Mouse (Mus musculus): ENCODE measurements around the gene Etfb. TPM values are rescaled to one million over a fixed set of nuclear protein-coding genes. Genes with fewer than 3 reads are reported as not detected.

The Etfb gene
- total and polyA plus RNA-seq, 3 experiments: 60.1 to 218 (median 92.3) TPM

- ATAC-seq (ENCODE audit: extremely low read depth, insufficient number of reproducible peaks, low FRiP score, poor library complexity, severe bottlenecking) (peak; percentile 35; the same call in 1 of the 2 replicates), DNase-seq (ENCODE audit: low spot score) (peak; percentile 73)
- H3K4me3 ChIP-seq (ENCODE audit: low read depth, low read length): peak overlapping the region; percentile 72
- peaks cover 24% of the 10 kb centered on the region for H3K4me1 ChIP-seq (ENCODE audit: insufficient read depth, low read depth, low read length)
- TF ChIP-seq CTCF (IDR thresholded peaks at IDR 0.05; ENCODE audit: low read depth, low read length): peak; percentile 58
- TF ChIP-seq GATA2 (IDR thresholded peaks at IDR 0.05; ENCODE audit: borderline replicate concordance, low read depth, low read length): no peak
- H3K9me3 ChIP-seq (replicated peaks): no peaks in the 10 kb centered on the region
- H3K27me3 ChIP-seq (ENCODE audit: insufficient read depth, low read length): peaks cover 52% of the 10 kb centered on the region
- H3K36me3 ChIP-seq (replicated peaks): no peaks in the 10 kb centered on the region
These were observed 22.3 kb downstream of the Etfb start for GRCm38 (mm10) chr7:43466099-43466694.

GRCm38 (mm10) chr7:43470373-43470772 is 26.5 kb downstream of the Etfb start:
- TF ChIP-seq GATA1 (IDR thresholded peaks at IDR 0.05; ENCODE audit: borderline replicate concordance, low read length) (no peak), CTCF (IDR thresholded peaks at IDR 0.05; ENCODE audit: low read depth, low read length) (peak; percentile 77)
- no peaks in the 10 kb centered on the region for H3K9me3 ChIP-seq (replicated peaks)
- H3K4me3 ChIP-seq (ENCODE audit: low read depth, low read length): no peak overlapping the region
- H3K36me3 ChIP-seq (replicated peaks): no peaks in the 10 kb centered on the region
- DNase-seq (ENCODE audit: low spot score) (no peak), ATAC-seq (ENCODE audit: extremely low read depth, insufficient number of reproducible peaks, low FRiP score, poor library complexity, severe bottlenecking) (no peak)
- peaks cover 22% of the 10 kb centered on the region for H3K27me3 ChIP-seq (ENCODE audit: insufficient read depth, low read length)
- peaks cover 14% of the 10 kb centered on the region for H3K4me1 ChIP-seq (ENCODE audit: insufficient read depth, low read depth, low read length)

- TF ChIP-seq GATA2 (IDR thresholded peaks at IDR 0.05; ENCODE audit: borderline replicate concordance, low read depth, low read length) (no peak), GATA1 (IDR thresholded peaks at IDR 0.05; ENCODE audit: borderline replicate concordance, low read length) (no peak), CTCF (IDR thresholded peaks at IDR 0.05; ENCODE audit: low read depth, low read length) (no peak), TAL1 (conservative IDR thresholded peaks at IDR 0.05; ENCODE audit: low read depth, low read length) (no peak), POLR2AphosphoS5 (IDR thresholded peaks at IDR 0.05; ENCODE audit: insufficient replicate concordance, low read depth, low read length) (no peak)
- Histone ChIP-seq H3K27me3 (ENCODE audit: insufficient read depth, low read length) (peaks cover 7% of the 10 kb centered on the region; the same call in 1 of the 2 replicates), H3K4me1 (ENCODE audit: insufficient read depth, low read depth, low read length) (no peaks in the 10 kb centered on the region), H3K9me3 (replicated peaks) (no peaks in the 10 kb centered on the region), H3K4me3 (ENCODE audit: low read depth, low read length) (no peak overlapping the region), H3K36me3 (replicated peaks) (no peaks in the 10 kb centered on the region)
- DNase-seq (ENCODE audit: low spot score) (no peak), ATAC-seq (ENCODE audit: extremely low read depth, insufficient number of reproducible peaks, low FRiP score, poor library complexity, severe bottlenecking) (no peak)
These were observed 31.8 kb downstream of the Etfb start for GRCm38 (mm10) chr7:43475706-43476105.

- Histone ChIP-seq H3K4me3 (ENCODE audit: low read depth, low read length) (no peak overlapping the region), H3K36me3 (replicated peaks) (no peaks in the 10 kb centered on the region), H3K4me1 (ENCODE audit: insufficient read depth, low read depth, low read length) (no peaks in the 10 kb centered on the region), H3K27me3 (ENCODE audit: insufficient read depth, low read length) (peaks cover 6% of the 10 kb centered on the region; the same call in 1 of the 2 replicates), H3K9me3 (replicated peaks) (no peaks in the 10 kb centered on the region)
- ATAC-seq (ENCODE audit: extremely low read depth, insufficient number of reproducible peaks, low FRiP score, poor library complexity, severe bottlenecking) (no peak), DNase-seq (ENCODE audit: low spot score) (no peak)
- TF ChIP-seq GATA1 (IDR thresholded peaks at IDR 0.05; ENCODE audit: borderline replicate concordance, low read length) (no peak), CTCF (IDR thresholded peaks at IDR 0.05; ENCODE audit: low read depth, low read length) (no peak), GATA2 (IDR thresholded peaks at IDR 0.05; ENCODE audit: borderline replicate concordance, low read depth, low read length) (no peak), POLR2AphosphoS5 (IDR thresholded peaks at IDR 0.05; ENCODE audit: insufficient replicate concordance, low read depth, low read length) (no peak)
These were observed 32.5 kb downstream of the Etfb start for GRCm38 (mm10) chr7:43476376-43476775.

GRCm38 (mm10) chr7:43481191-43481590 is 37.3 kb downstream of the Etfb start:
- DNase-seq (ENCODE audit: low spot score): no peak
- Histone ChIP-seq H3K4me3 (ENCODE audit: low read depth, low read length) (no peak overlapping the region), H3K4me1 (ENCODE audit: insufficient read depth, low read depth, low read length) (no peaks in the 10 kb centered on the region), H3K9me3 (replicated peaks) (no peaks in the 10 kb centered on the region), H3K36me3 (replicated peaks) (no peaks in the 10 kb centered on the region), H3K27me3 (ENCODE audit: insufficient read depth, low read length) (peaks cover 2% of the 10 kb centered on the region; the same call in 1 of the 2 replicates)
- ATAC-seq (ENCODE audit: extremely low read depth, insufficient number of reproducible peaks, low FRiP score, poor library complexity, severe bottlenecking): no peak
- TF ChIP-seq CTCF (IDR thresholded peaks at IDR 0.05; ENCODE audit: low read depth, low read length): no peak
- TF ChIP-seq TAL1 (conservative IDR thresholded peaks at IDR 0.05; ENCODE audit: low read depth, low read length): no peak
- TF ChIP-seq GATA1 (IDR thresholded peaks at IDR 0.05; ENCODE audit: borderline replicate concordance, low read length): no peak
- no peak for TF ChIP-seq GATA2 (IDR thresholded peaks at IDR 0.05; ENCODE audit: borderline replicate concordance, low read depth, low read length)
- TF ChIP-seq POLR2AphosphoS5 (IDR thresholded peaks at IDR 0.05; ENCODE audit: insufficient replicate concordance, low read depth, low read length): no peak

GRCm38 (mm10) chr7:43482090-43482716 is 38.3 kb downstream of the Etfb start:
- no peaks in the 10 kb centered on the region for H3K36me3 ChIP-seq (replicated peaks)
- H3K27me3 ChIP-seq (ENCODE audit: insufficient read depth, low read length): peaks cover 2% of the 10 kb centered on the region; the same call in 1 of the 2 replicates
- H3K4me3 ChIP-seq (ENCODE audit: low read depth, low read length): no peak overlapping the region
- ATAC-seq (ENCODE audit: extremely low read depth, insufficient number of reproducible peaks, low FRiP score, poor library complexity, severe bottlenecking): no peak
- H3K4me1 ChIP-seq (ENCODE audit: insufficient read depth, low read depth, low read length): no peaks in the 10 kb centered on the region
- no peaks in the 10 kb centered on the region for H3K9me3 ChIP-seq (replicated peaks)
- no peak for TF ChIP-seq POLR2AphosphoS5 (IDR thresholded peaks at IDR 0.05; ENCODE audit: insufficient replicate concordance, low read depth, low read length)
- no peak for TF ChIP-seq GATA1 (IDR thresholded peaks at IDR 0.05; ENCODE audit: borderline replicate concordance, low read length)
- no peak for TF ChIP-seq TAL1 (conservative IDR thresholded peaks at IDR 0.05; ENCODE audit: low read depth, low read length)
- TF ChIP-seq GATA2 (IDR thresholded peaks at IDR 0.05; ENCODE audit: borderline replicate concordance, low read depth, low read length): no peak
- TF ChIP-seq CTCF (IDR thresholded peaks at IDR 0.05; ENCODE audit: low read depth, low read length): no peak
- DNase-seq (ENCODE audit: low spot score): no peak
